Mouse (Mus musculus) embryonic facial prominence, embryonic 12.5 days (tissue): Measurements from ENCODE around the gene Plcb1. TPM values are rescaled to one million over a fixed set of nuclear protein-coding genes. Genes with fewer than 3 reads are reported as not detected.

Source experiments
- ATAC-seq: fragments of 200-750 bp; cut with Nextera tagmentation; 2 replicates; pipeline ENCODE4 v1.8.0; 2017; ENCODE audit not compliant: insufficient number of reproducible peaks, insufficient read depth, low FRiP score, low TSS enrichment
- H3K27ac ChIP-seq: fragments of 300-500 bp; sonication (generic); 2 replicates; pipeline ENCODE4 v1.5.1; 2016; ENCODE audit warnings: mild to moderate bottlenecking
- H3K27me3 ChIP-seq: fragments of 300-500 bp; sonication (generic); 2 replicates; pipeline ENCODE4 v1.6.1; 2016; ENCODE audit warnings: mild to moderate bottlenecking, moderate library complexity
- H3K36me3 ChIP-seq: fragments of 300-500 bp; sonication (generic); 2 replicates; pipeline ENCODE4 v1.6.1; 2016; ENCODE audit warnings: mild to moderate bottlenecking
- H3K4me1 ChIP-seq: fragments of 300-500 bp; sonication (generic); 2 replicates; pipeline ENCODE4 v1.6.1; 2016
- H3K4me2 ChIP-seq: fragments of 300-500 bp; sonication (generic); replicated peaks from 2 replicates; pipeline ENCODE4 v1.6.1; 2016; ENCODE audit warnings: mild to moderate bottlenecking, moderate library complexity
- H3K4me3 ChIP-seq: fragments of 300-500 bp; sonication (generic); 2 replicates; pipeline ENCODE4 v1.5.1; 2016; ENCODE audit warnings: mild to moderate bottlenecking
- H3K9ac ChIP-seq: fragments of 300-500 bp; sonication (generic); 2 replicates; pipeline ENCODE4 v1.6.1; 2016; ENCODE audit warnings: mild to moderate bottlenecking, moderate library complexity
- H3K9me3 ChIP-seq: fragments of 300-500 bp; sonication (generic); 2 replicates; pipeline ENCODE4 v1.6.1; 2016; ENCODE audit warnings: mild to moderate bottlenecking, moderate library complexity
- WGBS: fragments of 180-500 bp; shearing (Covaris S2); methylation state at CpG from one replicate; pipeline ENCODE4 v1.1.7; 2016; 5-methylcytosine and 5-hydroxymethylcytosine counted together
- polyA plus RNA-seq: library from polyadenylated mRNA; unstranded; fragments of >200 nt; fragmentation: Nextera tagmentation; extraction: Ambion mirVana; gene quantifications from 2 replicates; pipeline ENCODE4 v1.2.1, GENCODE M21; 2016

Plcb1 gene
- polyA plus RNA-seq, 1 experiment from 2014 or later = 16.5 TPM

GRCm38 (mm10) chr2:134800226-134800625, 14.4 kb downstream of the Plcb1 start:
- Histone ChIP-seq H3K36me3 (no peaks in the 10 kb centered on the region), H3K4me2 (no peak overlapping the region), H3K27me3 (no peaks in the 10 kb centered on the region), H3K4me3 (no peak overlapping the region), H3K4me1 (no peaks in the 10 kb centered on the region; the same call in 1 of the 2 replicates), H3K27ac (no peak overlapping the region), H3K9ac (no peak overlapping the region), H3K9me3 (no peaks in the 10 kb centered on the region)
- 79% methylated on average over 1 of the region's 1 CpGs for WGBS
- no peak for ATAC-seq

GRCm38 (mm10) chr2:134816383-134816782, 30.5 kb downstream of the Plcb1 start:
- 83% methylated on average over 11 of the region's 11 CpGs for WGBS
- Histone ChIP-seq H3K27ac (no peak overlapping the region), H3K36me3 (no peaks in the 10 kb centered on the region), H3K4me2 (no peak overlapping the region), H3K4me1 (0 out of 2 replicates have a peak, but pooled peaks cover 3% of the 10 kb centered on the region), H3K4me3 (no peak overlapping the region), H3K9me3 (no peaks in the 10 kb centered on the region), H3K9ac (no peak overlapping the region), H3K27me3 (no peaks in the 10 kb centered on the region)
- ATAC-seq = no peak

- Histone ChIP-seq H3K36me3 (no peaks in the 10 kb centered on the region), H3K4me3 (no peak overlapping the region), H3K4me2 (no peak overlapping the region), H3K4me1 (0 out of 2 replicates have a peak, but pooled peaks cover 3% of the 10 kb centered on the region), H3K9me3 (no peaks in the 10 kb centered on the region), H3K27me3 (no peaks in the 10 kb centered on the region), H3K9ac (no peak overlapping the region), H3K27ac (no peak overlapping the region)
- no peak for ATAC-seq
- 90% methylated on average over 7 of the region's 7 CpGs for WGBS
Measured at GRCm38 (mm10) chr2:134817058-134817840, 31.4 kb downstream of the Plcb1 start.

- H3K27me3 ChIP-seq = no peaks in the 10 kb centered on the region
- H3K4me1 ChIP-seq = 0 out of 2 replicates have a peak, but pooled peaks cover 10% of the 10 kb centered on the region
- H3K36me3 ChIP-seq = no peaks in the 10 kb centered on the region
- ATAC-seq = no peak
- H3K4me3 ChIP-seq = no peak overlapping the region
- H3K27ac ChIP-seq = no peak overlapping the region
- no peaks in the 10 kb centered on the region for H3K9me3 ChIP-seq
- no peak overlapping the region for H3K4me2 ChIP-seq
- H3K9ac ChIP-seq = no peak overlapping the region
- WGBS = 85% methylated on average over 6 of the region's 6 CpGs
Measured at GRCm38 (mm10) chr2:134821176-134821575, 35.3 kb downstream of the Plcb1 start.

GRCm38 (mm10) chr2:134825645-134826044, 39.8 kb downstream of the Plcb1 start:
- no peak overlapping the region for H3K27ac ChIP-seq
- no peaks in the 10 kb centered on the region for H3K9me3 ChIP-seq
- no peaks in the 10 kb centered on the region for H3K27me3 ChIP-seq
- H3K36me3 ChIP-seq = no peaks in the 10 kb centered on the region
- WGBS = 58% methylated on average over 7 of the region's 7 CpGs
- H3K4me1 ChIP-seq = 0 out of 2 replicates have a peak, but pooled peaks cover 12% of the 10 kb centered on the region
- H3K4me3 ChIP-seq = no peak overlapping the region
- H3K4me2 ChIP-seq = no peak overlapping the region
- H3K9ac ChIP-seq = no peak overlapping the region
- ATAC-seq = no peak

GRCm38 (mm10) chr2:134826111-134827005, 40.5 kb downstream of the Plcb1 start:
- H3K27ac ChIP-seq = no peak overlapping the region
- H3K27me3 ChIP-seq = no peaks in the 10 kb centered on the region
- 43% methylated on average over 8 of the region's 8 CpGs for WGBS
- no peak for ATAC-seq
- H3K9ac ChIP-seq = no peak overlapping the region
- no peaks in the 10 kb centered on the region for H3K36me3 ChIP-seq
- no peaks in the 10 kb centered on the region for H3K9me3 ChIP-seq
- no peak overlapping the region for H3K4me2 ChIP-seq
- no peak overlapping the region for H3K4me3 ChIP-seq
- H3K4me1 ChIP-seq = 0 out of 2 replicates have a peak, but pooled peaks cover 12% of the 10 kb centered on the region

- WGBS = 78% methylated on average over 3 of the region's 3 CpGs
- no peaks in the 10 kb centered on the region for H3K27me3 ChIP-seq
- no peaks in the 10 kb centered on the region for H3K36me3 ChIP-seq
- ATAC-seq = no peak
- H3K9ac ChIP-seq = no peak overlapping the region
- H3K4me1 ChIP-seq = 0 out of 2 replicates have a peak, but pooled peaks cover 12% of the 10 kb centered on the region
- H3K4me3 ChIP-seq = no peak overlapping the region
- H3K27ac ChIP-seq = no peak overlapping the region
- H3K9me3 ChIP-seq = no peaks in the 10 kb centered on the region
- no peak overlapping the region for H3K4me2 ChIP-seq
Measured at GRCm38 (mm10) chr2:134827778-134828487, 42.1 kb downstream of the Plcb1 start.

- Histone ChIP-seq H3K36me3 (no peaks in the 10 kb centered on the region), H3K9me3 (no peaks in the 10 kb centered on the region), H3K4me3 (no peak overlapping the region), H3K4me1 (no peaks in the 10 kb centered on the region), H3K9ac (no peak overlapping the region), H3K4me2 (no peak overlapping the region), H3K27me3 (no peaks in the 10 kb centered on the region), H3K27ac (no peak overlapping the region)
- ATAC-seq = no peak
- WGBS = 91% methylated on average over 7 of the region's 7 CpGs
Measured at GRCm38 (mm10) chr2:134831861-134832260, 46.0 kb downstream of the Plcb1 start.

- Histone ChIP-seq H3K9ac (no peak overlapping the region), H3K27ac (no peak overlapping the region), H3K36me3 (no peaks in the 10 kb centered on the region), H3K4me2 (no peak overlapping the region), H3K9me3 (no peaks in the 10 kb centered on the region), H3K4me3 (no peak overlapping the region), H3K4me1 (no peaks in the 10 kb centered on the region), H3K27me3 (no peaks in the 10 kb centered on the region)
- ATAC-seq = no peak
- 77% methylated on average over 1 of the region's 1 CpGs for WGBS
Measured at GRCm38 (mm10) chr2:134836097-134836496, 50.2 kb downstream of the Plcb1 start.

GRCm38 (mm10) chr2:134838185-134838584, 52.3 kb downstream of the Plcb1 start:
- Histone ChIP-seq H3K36me3 (no peaks in the 10 kb centered on the region), H3K9me3 (no peaks in the 10 kb centered on the region), H3K27me3 (no peaks in the 10 kb centered on the region), H3K27ac (no peak overlapping the region), H3K4me3 (no peak overlapping the region), H3K4me1 (no peaks in the 10 kb centered on the region), H3K4me2 (no peak overlapping the region), H3K9ac (no peak overlapping the region)
- no peak for ATAC-seq
- WGBS = 80% methylated on average over 1 of the region's 1 CpGs

GRCm38 (mm10) chr2:134838888-134839287, 53.0 kb downstream of the Plcb1 start:
- no peak for ATAC-seq
- no peak overlapping the region for H3K9ac ChIP-seq
- WGBS = 79% methylated on average over 1 of the region's 1 CpGs
- H3K4me2 ChIP-seq = no peak overlapping the region
- no peak overlapping the region for H3K4me3 ChIP-seq
- no peaks in the 10 kb centered on the region for H3K27me3 ChIP-seq
- no peaks in the 10 kb centered on the region for H3K36me3 ChIP-seq
- H3K9me3 ChIP-seq = no peaks in the 10 kb centered on the region
- no peaks in the 10 kb centered on the region for H3K4me1 ChIP-seq
- no peak overlapping the region for H3K27ac ChIP-seq
